Mouse (Mus musculus) heart, embryonic 12.5 days (tissue): ENCODE data around the gene P2ry1. TPM values are rescaled to one million over a fixed set of nuclear protein-coding genes. Genes with fewer than 3 reads are reported as not detected.

Experiments used
- ATAC-seq: fragments of 200-750 bp; cut with Nextera tagmentation; 2 replicates; pipeline ENCODE4 v1.8.0; 2017; ENCODE audit warnings: moderate TSS enrichment, moderate library complexity; ENCODE audit not compliant: insufficient number of reproducible peaks, low FRiP score
- H3K27ac ChIP-seq: fragments of 300-500 bp; sonication (generic); 2 replicates; pipeline ENCODE4 v1.5.1; 2016; ENCODE audit warnings: mild to moderate bottlenecking, moderate library complexity; ENCODE audit not compliant: poor library complexity, severe bottlenecking
- H3K27me3 ChIP-seq: fragments of 300-500 bp; sonication (generic); replicated peaks from 2 replicates; pipeline ENCODE4 v1.6.1; 2016; ENCODE audit warnings: mild to moderate bottlenecking, moderate library complexity
- H3K36me3 ChIP-seq: fragments of 300-500 bp; sonication (generic); 2 replicates; pipeline ENCODE4 v1.6.1; 2016; ENCODE audit warnings: mild to moderate bottlenecking, moderate library complexity
- H3K4me1 ChIP-seq: fragments of 300-500 bp; sonication (generic); replicated peaks from 2 replicates; pipeline ENCODE4 v1.6.1; 2016; ENCODE audit warnings: mild to moderate bottlenecking
- H3K4me2 ChIP-seq: fragments of 300-500 bp; sonication (generic); 2 replicates; pipeline ENCODE4 v1.6.1; 2016; ENCODE audit warnings: mild to moderate bottlenecking, moderate library complexity
- H3K4me3 ChIP-seq: fragments of 300-500 bp; sonication (generic); 2 replicates; pipeline ENCODE4 v1.5.1; 2016; ENCODE audit warnings: mild to moderate bottlenecking
- H3K9ac ChIP-seq: fragments of 300-500 bp; sonication (generic); 2 replicates; pipeline ENCODE4 v1.6.1; 2016; ENCODE audit warnings: mild to moderate bottlenecking, moderate library complexity
- H3K9me3 ChIP-seq: fragments of 300-500 bp; sonication (generic); replicated peaks from 2 replicates; pipeline ENCODE4 v1.6.1; 2016; ENCODE audit warnings: mild to moderate bottlenecking, moderate library complexity
- WGBS: fragments of 180-500 bp; shearing (Covaris S2); methylation state at CpG from one replicate; pipeline ENCODE4 v1.1.7; 2016; 5-methylcytosine and 5-hydroxymethylcytosine counted together
- polyA plus RNA-seq: library from polyadenylated mRNA; unstranded; fragments of >200 nt; fragmentation: Nextera tagmentation; extraction: Ambion mirVana; gene quantifications from 2 replicates; pipeline ENCODE4 v1.2.1, GENCODE M21; 2016

Gene P2ry1
- polyA plus RNA-seq, 1 experiment from 2014 or later = 8.4 TPM

DNA sequence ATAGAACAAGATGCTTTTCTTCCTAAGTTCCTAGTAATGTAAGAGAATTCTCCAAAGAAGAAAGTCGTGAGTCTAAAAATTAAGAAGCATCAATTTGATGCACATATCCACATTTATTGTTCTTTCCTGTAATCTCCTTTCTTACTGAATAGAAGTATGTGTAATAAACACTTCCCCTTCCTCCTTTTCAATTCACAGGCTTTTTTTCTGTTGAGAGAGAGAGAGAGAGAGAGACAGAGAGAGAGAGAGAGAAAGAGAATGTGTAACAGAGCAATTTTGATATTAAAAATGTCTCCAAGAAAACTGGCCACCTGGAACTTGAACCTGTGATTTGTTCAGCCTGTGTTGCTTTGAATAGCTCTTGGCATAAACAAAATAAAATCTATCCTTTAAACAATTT lies 2.0 kb downstream of the P2ry1 start:
- Histone ChIP-seq H3K36me3 (no peaks in the 10 kb centered on the region), H3K27me3 (peaks cover 15% of the 10 kb centered on the region), H3K4me3 (peak overlapping the region; percentile 72), H3K4me1 (peaks cover 7% of the 10 kb centered on the region), H3K4me2 (peak overlapping the region; percentile 96; the same call in 1 of the 2 replicates), H3K9me3 (no peaks in the 10 kb centered on the region), H3K27ac (no peak overlapping the region), H3K9ac (no peak overlapping the region)
- 82% methylated on average over 1 of the region's 1 CpGs for WGBS
- ATAC-seq = no peak

DNA sequence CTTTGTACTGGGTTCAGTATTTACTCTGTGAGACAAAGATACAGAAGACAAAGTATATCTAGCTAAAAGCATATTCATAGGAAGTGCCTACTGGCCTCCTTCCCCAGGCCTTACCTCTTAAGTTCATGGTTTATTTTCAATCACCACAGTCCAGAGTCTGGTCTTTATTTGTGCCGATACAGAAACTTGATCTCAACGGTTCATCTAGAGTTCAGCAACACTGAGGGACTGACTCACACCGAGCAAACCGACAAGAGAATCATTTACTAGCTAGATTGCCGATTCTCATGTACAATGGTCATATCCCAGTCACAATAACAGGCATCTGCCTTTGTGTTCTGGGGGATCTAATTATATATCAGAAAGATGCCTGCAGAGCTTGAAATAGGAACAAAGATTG lies 9.1 kb downstream of the P2ry1 start:
- Histone ChIP-seq H3K4me3 (no peak overlapping the region), H3K9ac (no peak overlapping the region), H3K27ac (no peak overlapping the region), H3K4me2 (no peak overlapping the region), H3K4me1 (0 out of 2 replicates have a peak, but pooled peaks cover 3% of the 10 kb centered on the region), H3K9me3 (no peaks in the 10 kb centered on the region), H3K27me3 (no peaks in the 10 kb centered on the region), H3K36me3 (no peaks in the 10 kb centered on the region)
- WGBS = 62% methylated on average over 5 of the region's 5 CpGs
- ATAC-seq = no peak

DNA sequence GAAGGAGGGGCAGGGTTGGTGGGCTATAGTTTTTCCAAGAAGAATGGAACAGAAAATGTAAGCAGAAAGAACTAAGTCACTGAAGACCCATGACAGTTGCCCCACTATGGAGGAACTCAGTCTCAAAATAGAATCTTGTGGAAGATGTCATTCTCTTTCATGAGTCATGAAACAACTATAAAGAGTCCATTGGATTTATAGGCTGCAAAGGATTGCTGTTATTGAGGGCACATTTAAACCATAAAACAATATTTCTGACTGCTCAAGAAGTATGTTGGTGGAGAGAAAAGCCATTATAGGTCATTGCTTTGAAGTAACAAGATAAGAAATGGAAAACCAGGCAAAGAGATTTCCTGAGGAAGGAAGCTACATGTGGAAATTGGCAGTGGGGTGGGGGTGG lies 10.0 kb downstream of the P2ry1 start:
- no peak overlapping the region for H3K9ac ChIP-seq
- no peaks in the 10 kb centered on the region for H3K9me3 ChIP-seq
- H3K27me3 ChIP-seq = no peaks in the 10 kb centered on the region
- H3K36me3 ChIP-seq = no peaks in the 10 kb centered on the region
- H3K4me1 ChIP-seq = 0 out of 2 replicates have a peak, but pooled peaks cover 3% of the 10 kb centered on the region
- H3K27ac ChIP-seq = no peak overlapping the region
- H3K4me2 ChIP-seq = no peak overlapping the region
- ATAC-seq = no peak
- H3K4me3 ChIP-seq = no peak overlapping the region

DNA sequence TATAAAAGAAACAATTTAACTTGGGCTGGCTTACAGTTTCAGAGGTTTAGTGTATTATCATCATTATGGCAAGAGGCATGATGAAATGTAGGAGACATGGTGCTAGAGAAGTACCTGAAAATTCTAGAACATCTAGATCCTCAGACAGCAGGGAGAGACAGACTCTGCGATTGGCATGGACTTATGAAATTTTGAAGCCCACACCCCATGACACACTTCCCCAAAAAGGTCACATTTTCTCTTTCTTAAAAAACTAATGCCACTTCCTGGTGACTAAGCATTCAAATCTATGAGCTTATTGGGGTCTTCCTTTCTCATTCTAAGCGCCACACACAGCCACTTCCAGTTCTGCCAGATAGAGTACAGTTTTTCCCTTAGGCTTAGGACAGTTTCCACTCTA lies 14.1 kb downstream of the P2ry1 start:
- Histone ChIP-seq H3K9me3 (no peaks in the 10 kb centered on the region), H3K4me1 (0 out of 2 replicates have a peak, but pooled peaks cover 1% of the 10 kb centered on the region), H3K27ac (no peak overlapping the region), H3K4me3 (no peak overlapping the region), H3K36me3 (no peaks in the 10 kb centered on the region), H3K27me3 (no peaks in the 10 kb centered on the region), H3K9ac (no peak overlapping the region), H3K4me2 (no peak overlapping the region)
- no peak for ATAC-seq
- 84% methylated on average over 2 of the region's 2 CpGs for WGBS

DNA sequence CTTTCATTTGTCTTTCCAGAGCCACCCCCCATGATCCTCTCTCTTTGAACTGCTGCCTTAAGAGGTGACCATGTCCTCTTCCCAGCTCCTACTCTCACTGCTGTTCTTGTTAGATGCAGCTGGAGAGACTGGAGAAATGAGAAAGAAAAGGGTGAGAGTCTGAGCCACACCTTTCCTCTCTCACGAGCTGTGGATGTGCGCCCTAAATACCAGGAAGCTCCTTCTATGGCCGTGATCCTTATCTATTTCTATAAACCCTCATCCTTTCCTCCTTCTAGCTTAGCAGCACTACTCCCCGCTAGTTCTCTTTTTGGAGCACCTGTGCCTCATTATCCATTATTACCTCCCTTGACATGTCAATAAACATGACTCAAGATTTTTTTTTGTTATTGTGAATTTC lies 29.5 kb downstream of the P2ry1 start:
- Histone ChIP-seq H3K27me3 (no peaks in the 10 kb centered on the region), H3K4me2 (no peak overlapping the region), H3K4me3 (no peak overlapping the region), H3K9me3 (no peaks in the 10 kb centered on the region), H3K27ac (no peak overlapping the region), H3K4me1 (no peaks in the 10 kb centered on the region), H3K9ac (no peak overlapping the region), H3K36me3 (no peaks in the 10 kb centered on the region)
- ATAC-seq = no peak
- WGBS = 68% methylated on average over 4 of the region's 4 CpGs

DNA sequence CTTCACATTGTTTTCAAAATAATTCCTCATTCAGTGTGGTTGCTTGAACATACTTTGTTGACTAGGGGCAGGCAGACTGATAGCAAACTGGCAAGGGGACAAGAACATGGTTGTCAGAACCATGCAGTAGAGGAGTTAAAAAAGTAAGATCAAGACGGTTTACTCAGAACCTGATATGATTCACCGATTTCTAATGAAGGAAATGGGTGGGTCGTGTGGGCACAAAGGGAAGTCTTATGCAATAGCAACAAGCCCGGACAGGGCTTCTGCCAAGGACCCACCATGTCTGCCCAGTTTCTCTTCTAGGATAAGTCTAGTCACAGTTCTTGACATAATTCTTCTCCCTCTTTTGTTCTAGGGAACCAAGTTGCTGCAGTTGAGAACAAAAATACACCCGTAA lies 33.0 kb downstream of the P2ry1 start:
- no peaks in the 10 kb centered on the region for H3K36me3 ChIP-seq
- no peak overlapping the region for H3K4me3 ChIP-seq
- H3K4me1 ChIP-seq = no peaks in the 10 kb centered on the region
- no peak overlapping the region for H3K27ac ChIP-seq
- no peak for ATAC-seq
- 71% methylated on average over 5 of the region's 5 CpGs for WGBS
- no peaks in the 10 kb centered on the region for H3K27me3 ChIP-seq
- no peak overlapping the region for H3K9ac ChIP-seq
- no peak overlapping the region for H3K4me2 ChIP-seq
- no peaks in the 10 kb centered on the region for H3K9me3 ChIP-seq

DNA sequence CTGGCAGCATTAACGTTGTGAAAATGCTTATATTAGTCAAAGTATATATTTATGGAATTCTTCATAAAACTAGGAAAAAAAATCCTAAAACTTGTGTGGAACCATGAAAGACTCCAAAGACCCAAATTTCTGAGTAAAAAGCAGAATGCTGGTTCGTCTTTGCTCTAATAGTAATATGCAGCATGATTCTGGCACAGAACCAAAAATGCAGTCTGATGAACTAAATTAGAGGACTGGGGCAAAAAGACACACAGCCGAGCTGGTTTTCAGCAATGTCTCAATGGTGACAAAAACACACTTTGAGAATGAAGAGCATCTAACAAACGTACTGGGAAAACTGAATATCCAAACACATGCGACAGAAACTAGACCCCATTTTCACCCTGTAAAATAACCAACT lies 37.3 kb downstream of the P2ry1 start:
- Histone ChIP-seq H3K4me3 (no peak overlapping the region), H3K27ac (no peak overlapping the region), H3K27me3 (no peaks in the 10 kb centered on the region), H3K4me2 (no peak overlapping the region), H3K4me1 (no peaks in the 10 kb centered on the region), H3K36me3 (no peaks in the 10 kb centered on the region), H3K9me3 (no peaks in the 10 kb centered on the region), H3K9ac (no peak overlapping the region)
- 69% methylated on average over 5 of the region's 5 CpGs for WGBS
- ATAC-seq = no peak

DNA sequence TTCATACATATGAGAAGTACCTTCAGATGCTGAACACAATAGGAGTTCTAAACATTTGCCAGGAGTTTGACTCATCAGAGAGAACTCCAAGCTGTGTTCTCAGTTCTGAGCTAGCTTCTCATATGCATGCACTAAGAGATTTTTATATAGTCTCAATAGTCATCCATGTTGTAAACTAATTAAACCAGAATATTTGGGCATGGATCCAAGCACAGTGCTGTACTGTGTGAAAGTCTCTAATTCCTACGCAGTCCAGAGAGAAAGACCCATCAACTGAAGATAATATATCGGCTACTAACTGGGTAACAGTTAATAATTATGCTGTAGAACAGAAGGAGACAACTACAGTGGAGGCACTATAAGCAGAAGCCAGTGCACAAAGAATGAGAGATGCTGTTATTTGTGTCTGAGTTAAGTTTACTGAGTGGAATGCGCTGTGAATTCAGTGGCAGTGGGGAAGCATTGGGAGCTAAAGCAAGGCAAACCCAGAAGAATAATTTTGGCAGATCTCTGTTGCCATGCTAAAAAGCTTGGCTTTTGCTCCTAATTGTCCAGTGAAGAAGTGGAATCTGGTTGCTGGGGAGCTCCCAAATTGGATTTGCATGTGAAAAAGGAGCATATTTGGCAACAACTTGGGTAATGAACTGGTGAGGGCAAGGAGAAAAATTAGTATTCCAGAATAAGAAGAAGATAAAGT lies 47.5 kb downstream of the P2ry1 start:
- no peak overlapping the region for H3K9ac ChIP-seq
- H3K4me3 ChIP-seq = no peak overlapping the region
- H3K27ac ChIP-seq = no peak overlapping the region
- WGBS = 82% methylated on average over 3 of the region's 3 CpGs
- ATAC-seq = no peak
- H3K4me2 ChIP-seq = no peak overlapping the region
- no peaks in the 10 kb centered on the region for H3K36me3 ChIP-seq
- H3K4me1 ChIP-seq = no peaks in the 10 kb centered on the region
- no peaks in the 10 kb centered on the region for H3K27me3 ChIP-seq
- H3K9me3 ChIP-seq = no peaks in the 10 kb centered on the region
